Mouse (Mus musculus): ENCODE measurements around the gene Acd. TPM values are rescaled to one million over a fixed set of nuclear protein-coding genes. Genes with fewer than 3 reads are reported as not detected.
A peak's percentile ranks its signal among the peaks of the same experiment; 100 is the strongest.

Acd gene
- polyA plus RNA-seq, 1 experiment = 49.4 TPM

GRCm38 (mm10) chr8:105694051-105694799, 6.7 kb downstream of the Acd start:
- H3K27ac ChIP-seq (ENCODE audit: insufficient read depth, low read length) = peak overlapping the region; percentile 87
- H3K4me3 ChIP-seq (ENCODE audit: insufficient read depth, low read length) = peak overlapping the region; percentile 100
- TF ChIP-seq CTCF (IDR thresholded peaks at IDR 0.05; ENCODE audit: extremely low read depth, insufficient read depth, low read length) = no peak
- no peak for TF ChIP-seq POLR2A (IDR thresholded peaks at IDR 0.05; ENCODE audit: extremely low read depth, insufficient read depth, low read length)
- no peaks in the 10 kb centered on the region for H3K4me1 ChIP-seq (ENCODE audit: control insufficient read depth, insufficient read depth, low read length)

- Histone ChIP-seq H3K4me3 (ENCODE audit: insufficient read depth, low read length) (peak overlapping the region; percentile 100), H3K27ac (ENCODE audit: insufficient read depth, low read length) (peak overlapping the region; percentile 87; the same call in 1 of the 2 replicates), H3K4me1 (ENCODE audit: control insufficient read depth, insufficient read depth, low read length) (no peaks in the 10 kb centered on the region)
- TF ChIP-seq POLR2A (IDR thresholded peaks at IDR 0.05; ENCODE audit: extremely low read depth, insufficient read depth, low read length) (no peak; the same call in 1 of the 2 replicates), CTCF (IDR thresholded peaks at IDR 0.05; ENCODE audit: extremely low read depth, insufficient read depth, low read length) (no peak)
Measured at GRCm38 (mm10) chr8:105693648-105694047, 7.3 kb downstream of the Acd start.

- TF ChIP-seq CTCF (IDR thresholded peaks at IDR 0.05; ENCODE audit: extremely low read depth, insufficient read depth, low read length) (no peak), POLR2A (IDR thresholded peaks at IDR 0.05; ENCODE audit: extremely low read depth, insufficient read depth, low read length) (no peak)
- no peak overlapping the region for H3K4me3 ChIP-seq (ENCODE audit: insufficient read depth, low read length)
- H3K4me1 ChIP-seq (ENCODE audit: control insufficient read depth, insufficient read depth, low read length) = no peaks in the 10 kb centered on the region
- no peak overlapping the region for H3K27ac ChIP-seq (ENCODE audit: insufficient read depth, low read length)
Measured at GRCm38 (mm10) chr8:105692449-105693182, 8.3 kb downstream of the Acd start.

- Histone ChIP-seq H3K4me3 (ENCODE audit: insufficient read depth, low read length) (no peak overlapping the region), H3K27ac (ENCODE audit: insufficient read depth, low read length) (no peak overlapping the region), H3K4me1 (ENCODE audit: control insufficient read depth, insufficient read depth, low read length) (no peaks in the 10 kb centered on the region)
- TF ChIP-seq POLR2A (IDR thresholded peaks at IDR 0.05; ENCODE audit: extremely low read depth, insufficient read depth, low read length) (no peak), CTCF (IDR thresholded peaks at IDR 0.05; ENCODE audit: extremely low read depth, insufficient read depth, low read length) (no peak)
Measured at GRCm38 (mm10) chr8:105690978-105691377, 9.9 kb downstream of the Acd start.

GRCm38 (mm10) chr8:105689983-105690360, 10.9 kb downstream of the Acd start:
- H3K4me1 ChIP-seq (ENCODE audit: control insufficient read depth, insufficient read depth, low read length) = no peaks in the 10 kb centered on the region
- no peak overlapping the region for H3K27ac ChIP-seq (ENCODE audit: insufficient read depth, low read length)
- H3K4me3 ChIP-seq (ENCODE audit: insufficient read depth, low read length) = no peak overlapping the region
- TF ChIP-seq POLR2A (IDR thresholded peaks at IDR 0.05; ENCODE audit: extremely low read depth, insufficient read depth, low read length) = no peak
- TF ChIP-seq CTCF (IDR thresholded peaks at IDR 0.05; ENCODE audit: extremely low read depth, insufficient read depth, low read length) = no peak

- TF ChIP-seq CTCF (IDR thresholded peaks at IDR 0.05; ENCODE audit: extremely low read depth, insufficient read depth, low read length) (no peak), POLR2A (IDR thresholded peaks at IDR 0.05; ENCODE audit: extremely low read depth, insufficient read depth, low read length) (no peak)
- H3K27ac ChIP-seq (ENCODE audit: insufficient read depth, low read length) = no peak overlapping the region
- no peaks in the 10 kb centered on the region for H3K4me1 ChIP-seq (ENCODE audit: control insufficient read depth, insufficient read depth, low read length)
- H3K4me3 ChIP-seq (ENCODE audit: insufficient read depth, low read length) = no peak overlapping the region
Measured at GRCm38 (mm10) chr8:105689256-105689982, 11.5 kb downstream of the Acd start.

GRCm38 (mm10) chr8:105688242-105688752, 12.6 kb downstream of the Acd start:
- H3K4me1 ChIP-seq (ENCODE audit: control insufficient read depth, insufficient read depth, low read length) = no peaks in the 10 kb centered on the region
- TF ChIP-seq CTCF (IDR thresholded peaks at IDR 0.05; ENCODE audit: extremely low read depth, insufficient read depth, low read length) (no peak), POLR2A (IDR thresholded peaks at IDR 0.05; ENCODE audit: extremely low read depth, insufficient read depth, low read length) (no peak)
- no peak overlapping the region for H3K27ac ChIP-seq (ENCODE audit: insufficient read depth, low read length)
- no peak overlapping the region for H3K4me3 ChIP-seq (ENCODE audit: insufficient read depth, low read length)

GRCm38 (mm10) chr8:105687512-105687911, 13.4 kb downstream of the Acd start:
- TF ChIP-seq POLR2A (IDR thresholded peaks at IDR 0.05; ENCODE audit: extremely low read depth, insufficient read depth, low read length) (no peak), CTCF (IDR thresholded peaks at IDR 0.05; ENCODE audit: extremely low read depth, insufficient read depth, low read length) (no peak)
- Histone ChIP-seq H3K4me1 (ENCODE audit: control insufficient read depth, insufficient read depth, low read length) (no peaks in the 10 kb centered on the region), H3K27ac (ENCODE audit: insufficient read depth, low read length) (no peak overlapping the region), H3K4me3 (ENCODE audit: insufficient read depth, low read length) (no peak overlapping the region)

GRCm38 (mm10) chr8:105686551-105686950, 14.4 kb downstream of the Acd start:
- no peak overlapping the region for H3K27ac ChIP-seq (ENCODE audit: insufficient read depth, low read length)
- no peak for TF ChIP-seq POLR2A (IDR thresholded peaks at IDR 0.05; ENCODE audit: extremely low read depth, insufficient read depth, low read length)
- no peak for TF ChIP-seq CTCF (IDR thresholded peaks at IDR 0.05; ENCODE audit: extremely low read depth, insufficient read depth, low read length)
- H3K4me3 ChIP-seq (ENCODE audit: insufficient read depth, low read length) = no peak overlapping the region
- H3K4me1 ChIP-seq (ENCODE audit: control insufficient read depth, insufficient read depth, low read length) = no peaks in the 10 kb centered on the region

Measured in cortical plate, adult 2 months (tissue).